Mouse (Mus musculus): ENCODE measurements around the gene Wdr1. TPM values are rescaled to one million over a fixed set of nuclear protein-coding genes. Genes with fewer than 3 reads are reported as not detected.

Gene Wdr1
- total and polyA plus RNA-seq, 3 experiments = 108 to 173 (median 142) TPM

GRCm38 (mm10) chr5:38552615-38553014, 10.4 kb downstream of the Wdr1 start:
- Histone ChIP-seq H3K4me1 (ENCODE audit: control insufficient read depth in 1 of 2, insufficient read depth in 2 of 2) (peaks cover 0 to under 1% of the 10 kb centered on the region in 2 experiments; a peak in 1 of 4 replicates), H3K27me3 (replicated peaks) (no peaks in the 10 kb centered on the region), H3K4me3 (replicated peaks in 1 of 3; ENCODE audit: low read depth in 2 of 3, low read length in 2 of 3, poor library complexity in 1 of 3) (no peak overlapping the region), H3K9me3 (replicated peaks; ENCODE audit: low read length) (no peaks in the 10 kb centered on the region), H3K9ac (ENCODE audit: insufficient read depth, low read depth) (no peak overlapping the region), H3K79me2 (replicated peaks; ENCODE audit: control insufficient read depth, extremely low read depth, insufficient read depth, poor library complexity, severe bottlenecking) (peaks cover 24% of the 10 kb centered on the region), H3K36me3 (replicated peaks in 1 of 2; ENCODE audit: control insufficient read depth in 1 of 2, insufficient read depth in 1 of 2, low read length in 1 of 2) (peaks cover 72 to 99% of the 10 kb centered on the region in 2 experiments), H3K27ac (ENCODE audit: insufficient read depth, low read depth) (no peak overlapping the region), H3K4me2 (ENCODE audit: insufficient read depth, low read depth, poor library complexity, severe bottlenecking) (no peak overlapping the region)
- in situ Hi-C loops (cut with MboI; ENCODE audit: low pct_ligation_motif_present, low pct_unique_long_range_greater_than_20kb, low sequenced_read_pairs) (no loop called here), dilution Hi-C loops (cut with MboI; ENCODE audit: extremely low pct_ligation_motif_present, extremely low pct_unique_long_range_greater_than_20kb, low sequenced_read_pairs) (no loop called here)
- TF ChIP-seq E2F4 (IDR thresholded peaks at IDR 0.05; ENCODE audit: insufficient replicate concordance, low read depth, low read length) = no peak
- no peak for TF ChIP-seq MAFK (IDR thresholded peaks at IDR 0.05; ENCODE audit: insufficient replicate concordance, low read length)
- no peak for TF ChIP-seq MAX (IDR thresholded peaks at IDR 0.05; ENCODE audit: low read length)
- no peak for TF ChIP-seq ZC3H11A (IDR thresholded peaks at IDR 0.05; ENCODE audit: low read depth, low read length)
- no peak for TF ChIP-seq TCF12 (IDR thresholded peaks at IDR 0.05; ENCODE audit: low read depth, low read length)
- TF ChIP-seq CTCF (conservative IDR thresholded peaks at IDR 0.05 in 1 of 2, IDR thresholded peaks at IDR 0.05 in 1 of 2; ENCODE audit: low read depth in 2 of 2, low read length in 2 of 2) = no peak
- no peak for TF ChIP-seq NELFE (IDR thresholded peaks at IDR 0.05; ENCODE audit: low read depth, low read length)
- no peak for TF ChIP-seq CHD1 (IDR thresholded peaks at IDR 0.05; ENCODE audit: low read depth, low read length)
- no peak for TF ChIP-seq KAT2A (IDR thresholded peaks at IDR 0.05; ENCODE audit: insufficient replicate concordance, low read length)
- no peak for TF ChIP-seq USF2 (conservative IDR thresholded peaks at IDR 0.05; ENCODE audit: low read depth, low read length)
- no peak for TF ChIP-seq HCFC1 (IDR thresholded peaks at IDR 0.05; ENCODE audit: low read depth, low read length)
- DNase-seq (ENCODE audit: extremely low read depth) = no peak

GRCm38 (mm10) chr5:38550221-38550768, 12.7 kb downstream of the Wdr1 start:
- Histone ChIP-seq H3K4me1 (ENCODE audit: control insufficient read depth in 1 of 2, insufficient read depth in 2 of 2) (no peaks in the 10 kb centered on the region), H3K4me3 (replicated peaks in 1 of 3; ENCODE audit: low read depth in 2 of 3, low read length in 2 of 3, poor library complexity in 1 of 3) (no peak overlapping the region), H3K27ac (ENCODE audit: insufficient read depth, low read depth) (no peak overlapping the region), H3K9ac (ENCODE audit: insufficient read depth, low read depth) (no peak overlapping the region), H3K27me3 (replicated peaks) (no peaks in the 10 kb centered on the region), H3K36me3 (replicated peaks in 1 of 2; ENCODE audit: control insufficient read depth in 1 of 2, insufficient read depth in 1 of 2, low read length in 1 of 2) (peaks cover 79 to 100% of the 10 kb centered on the region in 2 experiments), H3K9me3 (replicated peaks; ENCODE audit: low read length) (no peaks in the 10 kb centered on the region), H3K4me2 (ENCODE audit: insufficient read depth, low read depth, poor library complexity, severe bottlenecking) (no peak overlapping the region), H3K79me2 (replicated peaks; ENCODE audit: control insufficient read depth, extremely low read depth, insufficient read depth, poor library complexity, severe bottlenecking) (peaks cover 15% of the 10 kb centered on the region)
- dilution Hi-C loops (cut with MboI; ENCODE audit: extremely low pct_ligation_motif_present, extremely low pct_unique_long_range_greater_than_20kb, low sequenced_read_pairs) (no loop called here), in situ Hi-C loops (cut with MboI; ENCODE audit: low pct_ligation_motif_present, low pct_unique_long_range_greater_than_20kb, low sequenced_read_pairs) (no loop called here)
- TF ChIP-seq MXI1 (IDR thresholded peaks at IDR 0.05; ENCODE audit: low read depth, low read length) (no peak), USF2 (conservative IDR thresholded peaks at IDR 0.05; ENCODE audit: low read depth, low read length) (no peak), PAX5 (IDR thresholded peaks at IDR 0.05; ENCODE audit: low read length) (no peak), NRF1 (IDR thresholded peaks at IDR 0.05; ENCODE audit: low read depth, low read length) (no peak), MYC (IDR thresholded peaks at IDR 0.05; ENCODE audit: low read depth, low read length) (no peak), POLR2A (IDR thresholded peaks at IDR 0.05; ENCODE audit: low read depth, low read length) (no peak), ZMIZ1 (IDR thresholded peaks at IDR 0.05; ENCODE audit: low read depth, low read length) (no peak), TCF12 (IDR thresholded peaks at IDR 0.05; ENCODE audit: low read depth, low read length) (no peak), CHD1 (IDR thresholded peaks at IDR 0.05; ENCODE audit: low read depth, low read length) (no peak), ZNF384 (IDR thresholded peaks at IDR 0.05; ENCODE audit: low read depth, low read length) (no peak), TBP (conservative IDR thresholded peaks at IDR 0.05; ENCODE audit: low read depth, low read length) (no peak), EP300 (IDR thresholded peaks at IDR 0.05; ENCODE audit: low read length) (no peak), NELFE (IDR thresholded peaks at IDR 0.05; ENCODE audit: low read depth, low read length) (no peak), UBTF (IDR thresholded peaks at IDR 0.05; ENCODE audit: low read depth, low read length) (no peak)
- no peak for DNase-seq (ENCODE audit: extremely low read depth)
